Mouse (Mus musculus): ENCODE data around the gene Alkbh1. TPM values are rescaled to one million over a fixed set of nuclear protein-coding genes. Genes with fewer than 3 reads are reported as not detected.
"Not testable (repeated sequence)": the region's sequence is repeated elsewhere in the genome, so short reads cannot be mapped to it uniquely, and the experiment has no call there.

The Alkbh1 gene
- total RNA-seq (2015; ENCODE audit: low replicate concordance) = 6.1 and 7.5 TPM in 2 replicates
- 9.8 and 15.7 TPM in 2 replicates for total RNA-seq (2017; ENCODE audit: low replicate concordance)

GRCm38 (mm10) chr12:87443700-87444122, at the start of gene Alkbh1, which contains the start of gene Slirp:
TSS of gene Alkbh1 (minus strand) at chr12:87444017.
TSS of gene Slirp (plus strand) at chr12:87443896.
- ATAC-seq (replicated peaks; ENCODE audit: low FRiP score, poor library complexity, severe bottlenecking) = peak; percentile 97

- not testable (repeated sequence) for ATAC-seq (replicated peaks; ENCODE audit: low FRiP score, poor library complexity, severe bottlenecking)
Observed at GRCm38 (mm10) chr12:87488683-87489082, 44.9 kb upstream of the Alkbh1 start.

- ATAC-seq (replicated peaks; ENCODE audit: low FRiP score, poor library complexity, severe bottlenecking) = not testable (repeated sequence)
Observed at GRCm38 (mm10) chr12:87482482-87482881, 38.7 kb upstream of the Alkbh1 start.

- ATAC-seq (replicated peaks; ENCODE audit: low FRiP score, poor library complexity, severe bottlenecking) = no peak
Observed at GRCm38 (mm10) chr12:87474756-87475155, 30.9 kb upstream of the Alkbh1 start.

- ATAC-seq (replicated peaks; ENCODE audit: low FRiP score, poor library complexity, severe bottlenecking) = peak; percentile 96
Observed at GRCm38 (mm10) chr12:87471964-87472786, 28.4 kb upstream of the Alkbh1 start, which contains the start of gene Snw1. TSS of gene Snw1 (minus strand) at chr12:87472274.

- no peak; the same call in 1 of the 2 replicates for ATAC-seq (replicated peaks; ENCODE audit: low FRiP score, poor library complexity, severe bottlenecking)
Observed at GRCm38 (mm10) chr12:87471421-87471963, 27.7 kb upstream of the Alkbh1 start.

- ATAC-seq (replicated peaks; ENCODE audit: low FRiP score, poor library complexity, severe bottlenecking) = no peak
Observed at GRCm38 (mm10) chr12:87470263-87471136, 26.7 kb upstream of the Alkbh1 start.

- ATAC-seq (replicated peaks; ENCODE audit: low FRiP score, poor library complexity, severe bottlenecking) = no peak
Observed at GRCm38 (mm10) chr12:87464678-87465297, 21.0 kb upstream of the Alkbh1 start.

GRCm38 (mm10) chr12:87449456-87449855, 5.6 kb upstream of the Alkbh1 start:
- no peak for ATAC-seq (replicated peaks; ENCODE audit: low FRiP score, poor library complexity, severe bottlenecking)

GRCm38 (mm10) chr12:87444211-87444610, 394 bp upstream of the Alkbh1 start:
- ATAC-seq (replicated peaks; ENCODE audit: low FRiP score, poor library complexity, severe bottlenecking) = no peak

GRCm38 (mm10) chr12:87443115-87443699, 610 bp downstream of the Alkbh1 start:
- ATAC-seq (replicated peaks; ENCODE audit: low FRiP score, poor library complexity, severe bottlenecking) = peak; percentile 80

GRCm38 (mm10) chr12:87442177-87443114, 1.4 kb downstream of the Alkbh1 start:
- ATAC-seq (replicated peaks; ENCODE audit: low FRiP score, poor library complexity, severe bottlenecking) = no peak

- no peak; the same call in 1 of the 2 replicates for ATAC-seq (replicated peaks; ENCODE audit: low FRiP score, poor library complexity, severe bottlenecking)
Observed at GRCm38 (mm10) chr12:87428885-87429284, 14.9 kb downstream of the Alkbh1 start.

GRCm38 (mm10) chr12:87428295-87428694, 15.5 kb downstream of the Alkbh1 start:
- ATAC-seq (replicated peaks; ENCODE audit: low FRiP score, poor library complexity, severe bottlenecking) = no peak

- no peak for ATAC-seq (replicated peaks; ENCODE audit: low FRiP score, poor library complexity, severe bottlenecking)
Observed at GRCm38 (mm10) chr12:87426354-87427031, 17.3 kb downstream of the Alkbh1 start.

- no peak for ATAC-seq (replicated peaks; ENCODE audit: low FRiP score, poor library complexity, severe bottlenecking)
Observed at GRCm38 (mm10) chr12:87424516-87424915, 19.3 kb downstream of the Alkbh1 start.

GRCm38 (mm10) chr12:87423700-87424099, 20.1 kb downstream of the Alkbh1 start:
- no peak for ATAC-seq (replicated peaks; ENCODE audit: low FRiP score, poor library complexity, severe bottlenecking)
